Mouse (Mus musculus) adrenal gland, postnatal 36 days (tissue): ENCODE data around the gene Rarb. TPM values are rescaled to one million over a fixed set of nuclear protein-coding genes. Genes with fewer than 3 reads are reported as not detected.
A peak's percentile ranks its signal among the peaks of the same experiment; 100 is the strongest.

ENCODE experiments used
- DNase-seq, 2 experiments: peaks; one replicate each; pipeline ENCODE4 v3.0.0; 2021; ENCODE audit warnings: mixed read lengths in 1 of 2
- total RNA-seq, 2 experiments: library from RNA; stranded (reverse); gene quantifications; 2 replicates each; pipeline ENCODE4 v1.2.3; 2021

Rarb gene
- total RNA-seq, 2 experiments from 2014 or later, result 16.2 to 16.7 TPM

DNA sequence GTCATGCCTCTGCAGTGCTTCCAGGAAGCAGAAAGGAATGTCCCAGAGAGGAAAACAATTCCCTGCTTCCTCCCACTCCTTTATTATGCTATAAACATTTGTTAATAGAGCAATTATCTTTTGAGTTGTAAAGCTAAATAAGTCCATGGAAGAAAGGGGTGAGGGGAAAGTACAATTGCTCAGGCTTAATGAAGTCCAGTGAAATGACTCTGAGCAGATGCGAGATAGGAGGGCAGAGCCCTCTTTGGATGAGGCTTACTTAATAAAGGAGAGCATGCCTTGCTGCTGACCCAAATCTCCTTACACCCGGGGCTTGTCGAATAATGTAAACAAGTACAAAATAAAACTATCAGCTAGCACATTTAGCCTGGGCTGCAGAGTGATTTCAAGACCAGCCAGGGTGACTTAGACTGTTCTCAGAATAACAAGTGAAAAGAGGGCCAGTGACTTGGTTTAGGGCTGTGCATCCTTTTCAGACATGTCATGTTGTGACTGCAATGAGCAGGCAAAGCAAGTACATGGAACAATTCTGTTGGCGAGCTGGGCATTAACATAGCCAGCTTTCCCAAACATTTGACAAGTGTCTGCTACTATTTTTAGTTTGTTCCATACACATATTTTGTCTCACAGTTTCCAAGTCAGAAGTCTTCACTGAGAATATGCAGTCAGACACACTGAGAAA, 83.5 kb downstream of the Rarb start:
- DNase-seq, result no peak

DNA sequence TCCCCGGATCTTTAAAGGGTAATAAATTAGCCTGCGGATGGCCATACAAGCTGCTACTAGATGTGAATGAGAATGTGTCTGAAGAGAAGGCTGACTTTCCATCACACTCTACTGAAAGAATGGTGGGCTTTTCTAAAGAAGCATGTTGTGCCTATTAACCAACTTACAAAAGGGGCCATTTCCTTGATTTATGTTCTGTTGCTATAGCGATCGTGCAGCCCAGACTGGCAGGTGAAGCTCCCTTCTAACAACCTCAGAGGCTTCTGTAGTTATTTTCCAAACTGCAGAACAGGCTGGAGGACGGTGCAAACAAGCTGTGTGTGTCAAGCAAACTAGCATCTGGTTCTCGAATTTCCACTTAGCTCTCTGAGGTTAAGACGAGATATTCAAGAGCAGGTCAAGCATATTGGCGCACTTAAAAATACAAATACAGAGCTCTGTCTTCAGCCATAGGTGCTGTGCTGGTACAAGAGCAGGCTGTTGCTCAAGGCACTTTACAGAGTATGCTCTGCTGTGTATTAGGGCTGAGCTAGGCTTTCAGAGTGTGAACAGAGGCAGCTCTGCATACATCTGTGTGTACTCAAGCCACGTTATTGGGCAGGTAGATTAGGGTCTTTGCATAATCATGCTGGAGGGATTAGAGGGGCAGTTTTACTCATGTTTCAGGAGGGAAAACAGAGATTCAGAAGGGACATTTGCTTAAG, 85.2 kb downstream of the Rarb start:
- DNase-seq, result no peak

DNA sequence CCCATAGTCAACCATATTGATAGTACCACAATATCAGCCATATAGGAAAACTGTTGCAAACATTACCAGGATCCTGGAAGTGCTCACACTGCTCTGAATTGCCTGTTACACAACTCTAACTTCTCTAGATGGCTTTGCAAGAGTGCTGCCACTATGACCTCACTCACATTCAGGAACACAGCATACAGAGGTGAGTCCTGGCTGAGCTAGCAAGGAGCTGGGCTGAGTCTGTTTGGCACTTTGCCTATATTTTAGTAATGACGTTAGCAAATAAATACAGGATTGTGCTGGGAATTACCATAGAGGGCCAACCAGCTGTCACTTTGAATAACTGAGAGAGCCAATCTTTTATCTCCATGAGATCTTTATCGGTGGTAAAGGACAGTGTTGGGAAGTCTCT, 86.9 kb downstream of the Rarb start:
- DNase-seq, result no peak

DNA sequence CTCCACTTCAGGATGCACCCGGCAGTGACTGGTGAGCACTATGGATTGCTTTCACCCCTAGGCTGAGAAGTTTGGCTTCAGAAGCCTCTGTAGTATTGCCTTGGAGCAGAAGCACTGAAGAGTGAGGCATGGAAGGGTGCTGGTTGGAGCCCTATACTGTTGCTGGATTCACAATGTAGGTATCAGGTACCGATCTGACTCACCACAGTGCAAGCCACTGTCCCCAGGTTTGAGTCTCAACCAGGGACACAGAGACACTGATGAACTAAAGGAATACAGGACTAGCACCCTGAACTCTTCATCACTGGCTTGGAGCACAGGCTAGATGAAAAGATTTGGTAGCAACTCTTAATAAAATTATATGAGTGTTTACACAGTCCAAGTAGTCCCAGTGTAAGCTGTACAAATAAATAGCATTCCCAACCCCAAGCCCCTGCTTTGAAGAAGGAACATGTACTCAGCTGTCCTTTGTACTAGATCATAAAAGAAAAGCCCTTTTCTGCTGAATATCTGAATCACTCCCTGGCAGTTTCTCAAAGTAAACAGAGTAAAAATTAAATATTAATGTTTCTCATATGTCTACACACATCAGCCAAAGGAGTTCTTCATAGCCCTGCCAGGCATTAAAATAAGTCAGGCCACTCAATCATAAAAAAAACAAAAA, 90.6 kb downstream of the Rarb start:
- no peak for DNase-seq

DNA sequence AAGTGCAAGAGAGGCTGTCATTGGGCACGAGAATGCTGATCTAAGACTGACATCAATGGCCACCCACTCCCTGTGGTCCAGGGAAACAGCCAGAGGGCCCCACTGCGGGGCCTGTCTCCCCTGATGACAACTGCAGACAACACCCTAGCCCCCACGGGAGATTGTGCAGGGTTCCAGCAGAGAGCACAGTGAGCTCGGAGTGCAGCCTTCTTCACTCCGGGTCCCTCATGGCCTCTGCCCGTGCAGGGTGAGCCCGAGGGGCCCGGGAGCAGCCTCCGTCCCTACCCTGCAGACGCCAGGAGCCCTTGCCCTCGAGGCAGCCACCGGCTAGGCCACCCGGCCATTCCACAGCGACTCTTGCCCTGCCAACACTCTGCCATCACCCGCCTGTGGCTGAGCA, 95.0 kb downstream of the Rarb start:
- no peak for DNase-seq

DNA sequence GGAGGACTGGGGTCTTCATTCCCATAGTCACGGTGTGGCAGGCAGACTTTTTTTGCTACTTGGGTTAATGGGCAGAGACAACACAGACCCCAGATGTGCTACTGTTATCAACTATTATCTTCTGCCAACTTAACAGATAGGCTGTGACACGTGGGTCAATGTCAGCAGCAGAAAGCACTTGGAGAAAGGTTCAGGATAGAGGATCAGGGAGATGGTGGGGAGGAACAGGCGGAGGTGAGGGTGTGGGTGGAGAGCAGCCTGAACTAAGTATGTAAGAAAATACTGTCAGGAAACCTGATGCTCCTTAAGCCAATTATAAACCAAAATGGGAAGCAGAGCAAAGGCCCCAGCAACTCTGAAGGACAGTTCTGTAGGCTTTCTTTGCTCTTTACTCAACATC, 101.1 kb downstream of the Rarb start:
- DNase-seq, result no peak

DNA sequence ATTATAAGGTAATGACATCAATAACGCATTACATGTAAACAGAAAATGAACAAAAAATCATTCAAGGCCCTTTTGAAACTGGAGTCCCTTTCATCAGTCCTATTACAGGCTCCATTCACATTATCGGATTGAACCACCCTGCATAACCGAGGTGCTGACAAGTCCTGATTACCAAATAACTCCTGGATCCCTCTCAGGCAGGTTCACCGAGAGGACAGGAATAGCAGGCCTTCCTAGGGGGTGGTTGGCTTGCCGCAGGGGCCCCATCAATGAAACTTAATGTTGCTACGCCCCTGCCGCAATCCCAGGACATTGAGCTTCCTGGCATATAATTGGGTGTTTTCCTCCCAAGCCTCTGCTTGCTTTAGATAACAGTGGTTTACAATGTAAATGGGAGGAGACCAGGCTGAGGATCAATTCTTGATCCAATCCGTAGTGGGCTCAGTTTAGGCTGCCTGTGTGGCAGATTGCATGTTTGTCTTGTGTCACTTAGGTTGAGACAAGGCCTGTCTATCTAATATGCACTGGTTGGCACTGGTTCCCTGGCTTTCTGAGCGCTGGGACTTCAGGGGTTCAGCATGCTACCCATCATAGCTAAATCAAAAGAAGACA, 104.5 kb downstream of the Rarb start:
- DNase-seq, result no peak

DNA sequence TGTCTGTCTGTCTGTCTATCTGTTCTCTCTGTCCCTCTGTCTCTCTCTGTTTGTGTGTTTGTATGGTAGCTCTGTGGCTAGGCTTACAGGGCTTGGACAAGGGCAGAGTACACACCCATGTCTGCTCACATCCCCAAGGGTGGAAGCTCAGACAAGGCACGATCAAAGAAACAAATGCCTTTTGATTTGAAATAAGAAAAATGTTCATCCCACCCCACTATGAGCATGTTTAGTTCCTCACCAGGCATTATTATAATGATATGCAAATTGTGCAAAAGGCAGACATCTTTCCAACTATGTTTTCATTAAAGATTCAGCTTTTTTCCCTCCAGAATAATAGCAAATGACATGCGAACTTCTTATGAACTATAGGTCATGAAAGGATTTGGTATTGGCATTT, 105.2 kb downstream of the Rarb start:
- no peak for DNase-seq

DNA sequence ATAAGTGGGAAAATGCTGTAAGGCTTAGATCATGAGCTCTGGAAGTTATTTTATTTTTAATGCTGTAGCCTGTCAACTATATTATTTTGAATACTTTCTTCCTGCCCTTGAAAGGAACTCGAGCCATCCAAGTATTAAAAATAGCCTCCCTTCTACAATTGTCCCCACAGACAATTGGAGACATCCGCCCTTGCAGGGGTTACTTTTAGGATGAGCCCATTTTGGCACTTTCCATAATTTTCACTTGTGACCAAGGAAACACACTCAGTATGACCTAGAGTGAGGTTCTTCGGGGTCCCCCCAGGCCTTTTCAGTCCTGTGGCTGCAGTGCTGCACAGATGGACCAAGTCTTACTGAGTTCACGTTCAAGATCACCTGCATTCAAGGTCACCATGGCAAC, 119.7 kb downstream of the Rarb start:
- DNase-seq, result peak; percentile 2 to 11

DNA sequence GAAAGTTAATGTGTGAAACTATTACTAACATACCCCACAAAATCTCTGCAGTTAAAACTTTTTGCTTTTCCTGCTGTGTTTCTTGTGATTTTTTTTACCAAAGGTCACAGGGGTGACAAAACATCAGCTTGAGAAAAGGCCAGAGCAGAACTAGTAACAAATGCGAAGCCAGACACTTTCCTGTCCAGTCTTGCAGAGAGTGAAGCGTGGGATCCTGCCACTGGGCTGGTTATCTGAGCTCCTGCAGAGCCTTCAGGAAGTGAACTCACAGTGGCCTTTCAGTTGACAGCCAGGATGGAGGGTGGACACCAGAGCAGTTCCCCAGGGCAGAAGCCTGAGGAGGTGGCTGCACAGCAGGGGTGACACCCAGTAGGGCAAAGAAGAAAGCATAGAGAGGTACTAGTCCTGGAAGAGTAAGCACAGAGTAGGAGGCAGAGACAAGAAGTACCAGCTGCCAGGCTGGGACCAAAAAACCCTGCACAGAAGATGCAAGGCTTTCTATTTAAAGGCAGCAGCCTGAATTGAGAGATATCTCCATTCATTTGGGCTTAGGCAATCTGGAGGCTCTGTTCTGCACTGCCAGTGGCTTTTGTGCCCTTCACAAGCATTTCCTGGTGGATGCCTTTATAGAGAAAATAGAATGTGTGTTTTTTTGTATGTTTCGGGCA, 123.4 kb downstream of the Rarb start:
- DNase-seq, result peak; percentile 28 to 39

DNA sequence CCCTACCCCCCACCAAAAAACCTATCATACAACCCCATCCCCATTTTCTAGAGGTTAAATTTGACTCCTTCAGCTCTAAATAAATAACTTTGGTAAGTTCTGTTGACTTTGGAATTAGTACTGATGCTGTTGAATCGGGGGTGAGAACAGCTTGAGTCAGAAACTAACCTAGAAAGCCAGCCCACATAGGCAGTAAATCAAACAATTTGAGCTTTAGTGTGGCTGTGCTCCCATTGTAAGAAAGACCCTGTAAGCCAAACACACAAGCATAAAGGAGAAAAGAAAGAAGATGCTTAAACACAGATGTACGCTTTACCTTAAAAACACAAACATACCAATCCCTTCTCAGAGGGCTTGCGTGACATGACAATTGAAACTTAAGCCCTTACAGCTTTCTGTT, 140.6 kb downstream of the Rarb start:
- DNase-seq, result no peak

DNA sequence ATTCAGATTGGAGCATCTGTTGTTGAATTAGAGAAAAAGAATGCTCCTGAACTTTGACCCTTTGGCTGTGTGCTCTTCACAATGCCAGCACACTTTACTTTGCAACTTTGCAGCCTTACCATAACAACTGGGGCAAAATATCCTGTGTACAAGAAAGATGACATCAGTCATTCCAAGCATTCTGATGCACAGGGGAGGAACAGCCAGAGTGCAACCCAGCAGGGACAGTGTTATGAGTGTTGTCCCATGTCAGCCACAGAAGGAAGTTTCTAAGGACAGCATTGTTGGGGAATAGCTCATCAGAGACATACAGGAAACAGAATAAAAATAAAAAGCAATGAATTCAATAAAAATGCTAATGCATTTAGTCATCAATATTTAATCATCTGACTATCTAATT, 141.9 kb downstream of the Rarb start:
- DNase-seq, result no peak

DNA sequence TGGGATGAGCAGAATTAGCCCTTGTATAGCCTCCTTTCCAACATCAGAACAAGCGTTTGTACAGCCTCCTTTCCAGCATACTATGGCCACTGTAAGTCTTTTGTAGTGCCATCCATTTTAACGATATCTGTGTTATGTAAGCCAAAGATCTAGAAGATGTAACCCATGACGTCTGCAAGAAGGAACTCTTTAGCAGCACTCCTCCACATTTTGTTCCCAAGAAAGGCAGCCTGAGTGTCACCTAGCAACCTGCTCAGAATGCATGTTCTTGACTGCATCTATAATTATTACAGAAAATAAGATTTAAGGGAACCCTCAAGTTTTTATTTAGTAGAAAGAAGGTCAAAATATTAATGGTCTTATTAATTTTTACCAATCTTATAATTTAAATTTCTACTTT, 148.4 kb downstream of the Rarb start:
- no peak for DNase-seq

DNA sequence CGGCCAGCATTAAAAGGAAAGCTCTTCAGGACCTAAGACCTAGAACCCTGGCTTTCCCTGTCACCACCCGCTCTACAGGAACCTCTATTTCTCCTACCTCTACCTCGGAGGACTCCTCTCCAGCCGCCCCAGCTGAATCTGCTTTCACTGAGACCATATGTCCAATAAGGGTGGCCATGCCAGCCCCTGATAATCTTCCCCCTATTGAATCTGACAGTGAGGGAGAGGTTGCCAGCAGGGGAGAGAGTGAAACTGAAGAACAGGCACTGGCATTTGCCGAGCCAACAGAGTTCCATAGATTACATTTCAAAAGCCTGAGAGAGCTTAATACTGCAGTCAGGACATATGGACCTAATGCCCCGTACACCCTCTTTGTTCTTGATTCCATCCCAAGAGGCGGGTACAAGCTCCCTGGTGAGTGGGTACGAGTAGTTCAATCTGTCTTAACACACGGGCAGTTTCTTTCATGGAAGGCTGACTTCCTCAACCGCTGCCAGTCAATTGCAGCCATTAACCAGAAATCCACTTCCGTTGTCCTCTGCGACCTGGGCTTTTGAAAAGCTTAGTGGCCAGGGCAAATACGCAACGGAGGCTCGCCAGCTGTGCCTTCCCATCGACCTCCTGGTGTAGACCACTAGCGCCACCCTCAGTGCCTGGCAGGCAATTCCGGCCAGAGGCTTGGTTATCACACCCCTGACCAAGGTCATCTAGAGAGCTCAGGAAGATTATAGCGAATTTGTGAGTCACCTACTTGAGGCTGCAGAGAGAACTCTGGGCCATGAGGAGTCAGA, 179.6 kb downstream of the Rarb start:
- DNase-seq, result no peak

DNA sequence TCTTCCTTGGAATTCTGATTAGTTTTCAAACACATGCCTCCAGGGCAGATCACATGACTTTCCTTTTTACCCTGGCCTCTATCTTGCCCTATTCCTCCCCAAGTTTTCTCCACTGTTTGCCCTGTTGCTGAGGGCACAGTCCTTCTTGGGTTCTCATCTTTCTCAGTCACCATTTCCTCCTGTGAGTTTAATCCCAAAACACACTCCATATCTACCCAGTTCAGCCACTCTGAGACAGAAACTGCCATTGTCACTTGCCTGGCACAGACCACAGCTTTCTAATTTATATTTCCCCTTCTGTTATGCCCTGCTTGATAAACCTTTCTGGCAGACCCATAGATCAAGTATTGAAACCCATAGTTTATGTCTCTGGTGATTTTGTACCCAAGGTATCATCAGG, 205.0 kb downstream of the Rarb start:
- no peak for DNase-seq

DNA sequence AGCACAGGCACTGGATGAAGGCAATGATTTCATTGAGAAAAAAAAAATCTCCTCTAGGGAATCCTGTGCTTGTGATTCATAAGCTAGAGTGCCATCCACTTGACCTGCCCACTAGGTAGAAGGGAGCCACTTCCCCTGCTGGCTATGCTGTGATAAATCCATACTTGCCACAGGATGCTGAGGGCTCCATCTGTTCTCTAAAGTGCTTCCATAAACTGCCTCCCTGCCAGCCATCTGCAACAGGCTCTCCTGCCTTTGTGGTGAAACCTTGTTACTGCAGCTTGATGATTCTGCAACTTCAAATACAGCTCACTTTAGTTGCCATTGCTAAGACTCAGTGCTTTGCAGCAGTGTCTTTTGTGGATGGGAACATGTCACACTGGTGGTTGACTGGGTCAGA, 213.5 kb downstream of the Rarb start:
- DNase-seq, result no peak

DNA sequence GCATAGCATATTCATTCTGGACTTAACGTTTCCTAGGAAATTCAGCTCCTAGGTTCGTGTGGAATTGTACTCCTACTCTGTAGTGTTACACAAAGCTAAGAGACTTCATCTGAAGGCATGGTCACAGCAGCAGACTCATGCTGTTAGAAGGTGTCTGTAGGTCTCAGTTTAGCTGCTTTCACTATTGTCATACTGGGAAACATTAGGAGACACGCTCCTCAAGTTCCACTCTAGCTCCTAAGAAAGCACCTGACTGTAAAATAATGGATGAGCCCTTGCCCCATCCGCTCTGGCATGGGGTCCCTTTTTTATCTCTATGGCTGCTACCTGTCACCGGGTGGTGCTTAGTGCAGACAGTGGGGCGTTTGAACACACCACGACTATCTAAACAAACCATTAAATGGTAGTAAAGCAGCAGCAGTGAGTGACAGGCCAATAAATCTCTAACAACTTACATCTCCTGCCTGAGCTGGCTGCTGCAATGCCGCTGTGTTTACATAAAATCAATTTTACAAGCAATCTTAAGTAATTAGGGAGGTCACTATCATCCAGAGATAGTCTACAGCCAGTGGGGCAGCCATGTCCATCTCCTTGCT, 214.4 kb downstream of the Rarb start:
- no peak for DNase-seq

DNA sequence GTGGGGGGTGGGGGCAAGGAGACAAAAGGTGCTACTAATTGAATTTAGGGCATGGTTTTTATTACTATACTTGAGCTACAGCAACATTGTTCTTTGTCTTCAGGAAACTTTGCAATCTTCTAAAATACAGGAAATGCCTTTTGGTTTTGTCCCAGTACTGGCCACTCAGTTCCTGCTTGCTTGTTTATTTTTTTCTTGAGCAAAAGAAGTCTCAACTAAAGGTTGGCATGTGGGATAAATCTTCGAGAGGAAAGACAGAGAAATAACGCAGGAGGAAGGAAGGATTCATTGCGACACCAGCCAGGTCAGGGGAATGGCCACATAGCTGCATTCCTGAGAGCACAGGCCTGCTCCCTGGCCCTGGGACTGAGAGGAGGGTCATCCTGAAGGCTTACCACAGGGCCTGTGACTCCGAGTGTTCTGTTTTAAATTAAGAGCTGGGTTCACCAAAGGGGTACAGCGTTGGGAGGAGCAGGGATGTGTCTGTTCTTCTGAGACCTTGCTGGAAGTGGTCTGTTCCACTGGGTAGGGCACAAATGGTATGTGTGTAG, 215.8 kb downstream of the Rarb start:
- peak; percentile 25 to 52 for DNase-seq

DNA sequence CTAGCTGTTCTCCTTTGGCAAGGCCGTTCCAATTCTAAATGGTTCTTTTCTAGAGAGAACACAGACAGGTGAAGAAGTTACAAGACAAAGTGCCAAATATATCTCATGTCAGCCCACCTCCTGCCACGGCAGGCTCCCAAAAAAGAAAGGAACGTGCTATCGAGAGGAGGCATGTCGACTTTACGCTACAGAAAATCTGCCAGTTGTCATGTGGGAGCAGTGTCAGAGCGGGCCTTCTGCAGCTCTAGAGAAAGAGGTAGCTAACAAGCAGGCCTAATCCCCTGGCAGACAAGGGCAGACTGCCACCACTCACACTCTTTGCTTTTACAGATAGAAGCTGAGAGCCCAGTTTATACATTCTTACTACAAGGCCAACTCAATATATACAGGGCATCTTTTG, 219.7 kb downstream of the Rarb start:
- no peak for DNase-seq

DNA sequence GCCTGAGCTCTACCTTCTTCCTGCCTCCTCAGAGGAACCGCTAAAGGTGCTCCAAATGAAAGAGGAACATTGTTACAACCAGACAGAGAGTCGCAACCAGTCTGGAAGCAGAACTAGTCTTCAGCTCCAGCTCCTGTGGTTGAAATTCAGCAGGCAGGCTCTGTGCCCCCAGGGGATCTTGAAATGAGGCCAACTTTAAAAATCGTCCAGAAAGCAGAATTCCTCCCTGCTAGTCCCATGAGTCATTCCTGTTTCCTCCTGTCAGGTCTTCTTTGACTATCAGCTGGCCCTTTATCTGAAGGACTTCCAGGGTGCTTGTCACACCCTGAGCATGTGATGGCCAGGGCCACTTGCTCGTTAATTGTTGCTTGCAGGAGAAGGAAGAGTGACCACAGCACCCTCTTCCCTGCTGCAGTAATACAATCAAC, 220.9 kb downstream of the Rarb start:
- peak; percentile 45 to 58 for DNase-seq

DNA sequence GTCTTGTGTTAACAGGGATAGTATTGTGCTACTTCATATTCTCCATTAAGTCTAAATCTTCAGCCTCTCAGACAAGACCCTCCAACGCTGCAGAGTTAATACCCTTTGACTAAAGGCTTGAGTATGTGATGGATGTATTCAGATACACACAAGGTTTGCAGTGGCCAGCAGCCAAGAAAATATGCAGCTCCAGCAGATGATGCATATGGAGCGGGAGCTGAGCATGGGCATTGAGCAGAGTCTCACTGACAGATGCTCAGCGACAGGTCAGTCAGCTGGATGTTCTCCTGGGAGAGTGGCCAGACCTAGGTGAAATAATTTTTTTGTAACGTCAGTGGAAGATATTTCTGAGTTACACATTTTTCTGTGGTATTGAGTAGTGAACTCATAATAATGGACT, 229.8 kb downstream of the Rarb start:
- no peak for DNase-seq
